Mouse (Mus musculus): ENCODE measurements around the gene Tbx4.

GRCm38 (mm10) chr11:85961498-85961897 lies 75.3 kb downstream of the Tbx4 start:
- no peak for TF ChIP-seq CTCF (IDR thresholded peaks at IDR 0.05; ENCODE audit: insufficient read depth, low read length)
- TF ChIP-seq POLR2A (IDR thresholded peaks at IDR 0.05; ENCODE audit: borderline replicate concordance, extremely low read depth, low read depth, low read length), result no peak
